Mouse (Mus musculus): ENCODE measurements around the gene Peli2. TPM values are rescaled to one million over a fixed set of nuclear protein-coding genes. Genes with fewer than 3 reads are reported as not detected.

The Peli2 gene
- polyA plus RNA-seq, 1 experiment from 2014 or later = 5.1 TPM

GRCm38 (mm10) chr14:48257759-48258158, 137.1 kb downstream of the Peli2 start:
- Histone ChIP-seq H3K4me1 (ENCODE audit: control insufficient read depth, insufficient read depth, low read length) (no peaks in the 10 kb centered on the region), H3K27me3 (replicated peaks; ENCODE audit: control insufficient read depth, insufficient read depth, low read length) (no peaks in the 10 kb centered on the region), H3K9me3 (replicated peaks; ENCODE audit: control insufficient read depth, low read length) (no peaks in the 10 kb centered on the region), H3K4me2 (ENCODE audit: low read length) (no peak overlapping the region), H3K36me3 (ENCODE audit: control insufficient read depth, insufficient read depth, low read length) (peaks cover 11% of the 10 kb centered on the region; the same call in 1 of the 2 replicates), H3K4me3 (ENCODE audit: low read depth, low read length) (no peak overlapping the region), H3K27ac (ENCODE audit: low read depth, low read length) (no peak overlapping the region), H3K9ac (ENCODE audit: low read length) (no peak overlapping the region)
- WGBS = 67% methylated on average over 7 of the region's 7 CpGs
- DNase-seq (ENCODE audit: low spot score) (peak; percentile 61), ATAC-seq (no peak)

- Histone ChIP-seq H3K9me3 (replicated peaks; ENCODE audit: control insufficient read depth, low read length) (no peaks in the 10 kb centered on the region), H3K36me3 (ENCODE audit: control insufficient read depth, insufficient read depth, low read length) (peaks cover 10% of the 10 kb centered on the region; the same call in 1 of the 2 replicates), H3K27me3 (replicated peaks; ENCODE audit: control insufficient read depth, insufficient read depth, low read length) (no peaks in the 10 kb centered on the region), H3K27ac (ENCODE audit: low read depth, low read length) (no peak overlapping the region), H3K4me1 (ENCODE audit: control insufficient read depth, insufficient read depth, low read length) (no peaks in the 10 kb centered on the region), H3K4me2 (ENCODE audit: low read length) (no peak overlapping the region), H3K4me3 (ENCODE audit: low read depth, low read length) (no peak overlapping the region), H3K9ac (ENCODE audit: low read length) (no peak overlapping the region)
- WGBS = 92% methylated on average over 10 of the region's 10 CpGs
- ATAC-seq = no peak
- no peak for DNase-seq (ENCODE audit: low spot score)
Observed at GRCm38 (mm10) chr14:48258696-48259366, 138.2 kb downstream of the Peli2 start.

- no peaks in the 10 kb centered on the region for H3K36me3 ChIP-seq (ENCODE audit: control insufficient read depth, insufficient read depth, low read length)
- H3K27ac ChIP-seq (ENCODE audit: low read depth, low read length) = no peak overlapping the region
- DNase-seq (ENCODE audit: low spot score) = no peak
- no peaks in the 10 kb centered on the region for H3K9me3 ChIP-seq (replicated peaks; ENCODE audit: control insufficient read depth, low read length)
- no peak overlapping the region for H3K4me3 ChIP-seq (ENCODE audit: low read depth, low read length)
- no peak overlapping the region for H3K4me2 ChIP-seq (ENCODE audit: low read length)
- no peaks in the 10 kb centered on the region for H3K4me1 ChIP-seq (ENCODE audit: control insufficient read depth, insufficient read depth, low read length)
- no peak overlapping the region for H3K9ac ChIP-seq (ENCODE audit: low read length)
- H3K27me3 ChIP-seq (replicated peaks; ENCODE audit: control insufficient read depth, insufficient read depth, low read length) = no peaks in the 10 kb centered on the region
- ATAC-seq = no peak
- 92% methylated on average over 4 of the region's 4 CpGs for WGBS
Observed at GRCm38 (mm10) chr14:48263146-48263545, 142.5 kb downstream of the Peli2 start.

DNA sequence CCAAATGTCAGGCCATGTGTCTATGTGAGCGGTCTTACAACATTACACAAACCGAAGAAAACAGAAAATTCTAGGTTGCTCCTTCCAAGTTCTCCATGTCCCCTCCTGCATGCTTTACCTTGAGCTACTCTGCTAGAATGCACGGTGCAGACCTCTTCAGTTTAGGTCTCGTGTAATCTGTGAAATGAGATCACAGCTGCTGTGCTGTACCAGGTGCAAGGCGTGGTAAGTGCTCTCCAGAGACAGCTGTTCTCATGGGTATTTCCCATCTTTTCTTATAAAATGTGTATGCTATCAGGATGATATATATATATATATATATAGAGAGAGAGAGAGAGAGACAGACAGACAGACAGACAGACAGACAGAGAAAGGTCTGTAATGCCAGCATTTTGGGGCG, 146.1 kb downstream of the Peli2 start:
- no peaks in the 10 kb centered on the region for H3K4me1 ChIP-seq (ENCODE audit: control insufficient read depth, insufficient read depth, low read length)
- WGBS = 94% methylated on average over 6 of the region's 6 CpGs
- no peaks in the 10 kb centered on the region for H3K27me3 ChIP-seq (replicated peaks; ENCODE audit: control insufficient read depth, insufficient read depth, low read length)
- H3K36me3 ChIP-seq (ENCODE audit: control insufficient read depth, insufficient read depth, low read length) = no peaks in the 10 kb centered on the region
- no peak overlapping the region for H3K4me3 ChIP-seq (ENCODE audit: low read depth, low read length)
- no peak overlapping the region for H3K9ac ChIP-seq (ENCODE audit: low read length)
- ATAC-seq = no peak
- H3K27ac ChIP-seq (ENCODE audit: low read depth, low read length) = no peak overlapping the region
- no peak overlapping the region for H3K4me2 ChIP-seq (ENCODE audit: low read length)
- no peaks in the 10 kb centered on the region for H3K9me3 ChIP-seq (replicated peaks; ENCODE audit: control insufficient read depth, low read length)
- DNase-seq (ENCODE audit: low spot score) = no peak

DNA sequence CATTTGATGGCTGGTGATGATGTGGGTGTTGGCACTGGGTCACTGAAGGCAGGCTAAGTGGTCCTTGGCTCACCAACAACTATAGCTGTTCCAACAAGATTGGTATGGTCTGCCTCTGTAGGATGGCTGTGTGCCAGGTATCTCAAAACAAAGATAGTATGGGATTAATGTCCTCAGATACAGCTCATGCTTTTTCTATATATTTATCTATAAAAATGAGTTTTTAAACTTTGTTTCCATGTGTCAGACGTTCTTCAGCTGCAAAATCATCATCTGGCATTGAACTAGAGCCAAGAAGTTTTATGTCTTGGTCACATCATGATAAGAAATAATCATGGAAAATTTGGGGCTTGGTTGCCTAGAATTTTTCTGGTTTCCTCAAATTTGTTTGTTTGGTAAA, 157.7 kb downstream of the Peli2 start:
- whole genome bisulfite sequencing = 74% methylated on average over 1 of the region's 1 CpGs
- H3K9me3 ChIP-seq (replicated peaks; ENCODE audit: control insufficient read depth, low read length) = no peaks in the 10 kb centered on the region
- H3K4me2 ChIP-seq (ENCODE audit: low read length) = no peak overlapping the region
- H3K27ac ChIP-seq (ENCODE audit: low read depth, low read length) = no peak overlapping the region
- H3K4me3 ChIP-seq (ENCODE audit: low read depth, low read length) = no peak overlapping the region
- no peaks in the 10 kb centered on the region for H3K4me1 ChIP-seq (ENCODE audit: control insufficient read depth, insufficient read depth, low read length)
- H3K36me3 ChIP-seq (ENCODE audit: control insufficient read depth, insufficient read depth, low read length) = no peaks in the 10 kb centered on the region
- DNase-seq (ENCODE audit: low spot score) (no peak), ATAC-seq (no peak)
- no peaks in the 10 kb centered on the region for H3K27me3 ChIP-seq (replicated peaks; ENCODE audit: control insufficient read depth, insufficient read depth, low read length)
- no peak overlapping the region for H3K9ac ChIP-seq (ENCODE audit: low read length)

DNA sequence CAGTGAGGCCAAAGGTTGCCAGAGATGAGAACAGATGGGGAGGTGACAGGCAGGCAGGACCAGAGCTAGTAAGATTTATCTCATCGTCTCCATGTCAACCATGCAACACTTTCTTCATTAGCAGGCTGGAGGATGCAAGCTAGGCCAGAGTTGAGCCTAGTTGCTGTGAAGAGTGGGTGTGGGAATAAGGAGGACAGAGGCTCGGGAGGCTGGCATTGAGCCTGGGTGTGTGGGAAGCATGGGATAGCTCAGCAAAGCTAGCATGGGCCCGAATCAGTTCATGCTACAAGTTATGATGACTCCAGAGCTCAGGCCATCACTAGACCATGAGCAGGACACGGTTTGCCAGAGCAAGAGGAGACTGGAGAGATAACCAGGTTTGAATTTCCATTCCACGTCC, 166.3 kb downstream of the Peli2 start:
- no peak overlapping the region for H3K4me2 ChIP-seq (ENCODE audit: low read length)
- H3K27ac ChIP-seq (ENCODE audit: low read depth, low read length) = no peak overlapping the region
- ATAC-seq = no peak
- no peak overlapping the region for H3K9ac ChIP-seq (ENCODE audit: low read length)
- H3K27me3 ChIP-seq (replicated peaks; ENCODE audit: control insufficient read depth, insufficient read depth, low read length) = no peaks in the 10 kb centered on the region
- H3K9me3 ChIP-seq (replicated peaks; ENCODE audit: control insufficient read depth, low read length) = no peaks in the 10 kb centered on the region
- no peaks in the 10 kb centered on the region for H3K4me1 ChIP-seq (ENCODE audit: control insufficient read depth, insufficient read depth, low read length)
- H3K36me3 ChIP-seq (ENCODE audit: control insufficient read depth, insufficient read depth, low read length) = no peaks in the 10 kb centered on the region
- 86% methylated on average over 5 of the region's 5 CpGs for WGBS
- DNase-seq (ENCODE audit: low spot score) = no peak
- H3K4me3 ChIP-seq (ENCODE audit: low read depth, low read length) = no peak overlapping the region

DNA sequence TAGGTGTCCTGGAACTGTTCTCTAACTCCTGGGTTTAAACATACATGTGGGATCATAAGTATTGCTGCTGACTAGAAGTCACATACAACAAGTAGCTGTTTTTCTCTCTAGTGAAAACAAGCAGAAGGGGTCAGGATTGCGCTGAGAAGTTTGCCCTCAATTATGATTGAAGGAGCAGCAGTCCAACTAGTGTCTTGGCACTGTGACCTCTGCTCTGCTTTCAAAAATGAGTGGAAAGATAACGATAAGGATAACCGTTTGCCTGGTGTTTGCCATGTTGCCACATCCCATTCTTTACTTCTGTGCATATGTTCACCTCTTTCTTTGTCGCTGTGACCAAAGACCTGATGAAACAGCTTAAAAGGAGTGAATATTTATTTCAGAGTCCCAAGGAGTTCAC, 167.0 kb downstream of the Peli2 start:
- no peak for ATAC-seq
- Histone ChIP-seq H3K4me2 (ENCODE audit: low read length) (no peak overlapping the region), H3K9me3 (replicated peaks; ENCODE audit: control insufficient read depth, low read length) (no peaks in the 10 kb centered on the region), H3K27me3 (replicated peaks; ENCODE audit: control insufficient read depth, insufficient read depth, low read length) (no peaks in the 10 kb centered on the region), H3K36me3 (ENCODE audit: control insufficient read depth, insufficient read depth, low read length) (no peaks in the 10 kb centered on the region), H3K9ac (ENCODE audit: low read length) (no peak overlapping the region), H3K27ac (ENCODE audit: low read depth, low read length) (no peak overlapping the region), H3K4me3 (ENCODE audit: low read depth, low read length) (no peak overlapping the region), H3K4me1 (ENCODE audit: control insufficient read depth, insufficient read depth, low read length) (no peaks in the 10 kb centered on the region)
- WGBS = 92% methylated on average over 4 of the region's 4 CpGs
- no peak for DNase-seq (ENCODE audit: low spot score)

- DNase-seq (ENCODE audit: low spot score) = no peak
- Histone ChIP-seq H3K9ac (ENCODE audit: low read length) (no peak overlapping the region), H3K4me1 (ENCODE audit: control insufficient read depth, insufficient read depth, low read length) (no peaks in the 10 kb centered on the region), H3K27me3 (replicated peaks; ENCODE audit: control insufficient read depth, insufficient read depth, low read length) (no peaks in the 10 kb centered on the region), H3K36me3 (ENCODE audit: control insufficient read depth, insufficient read depth, low read length) (no peaks in the 10 kb centered on the region), H3K27ac (ENCODE audit: low read depth, low read length) (no peak overlapping the region), H3K9me3 (replicated peaks; ENCODE audit: control insufficient read depth, low read length) (no peaks in the 10 kb centered on the region), H3K4me3 (ENCODE audit: low read depth, low read length) (no peak overlapping the region), H3K4me2 (ENCODE audit: low read length) (no peak overlapping the region)
- whole genome bisulfite sequencing = 71% methylated on average over 2 of the region's 2 CpGs
- ATAC-seq = no peak
Observed at GRCm38 (mm10) chr14:48288600-48288999, 168.0 kb downstream of the Peli2 start.

DNA sequence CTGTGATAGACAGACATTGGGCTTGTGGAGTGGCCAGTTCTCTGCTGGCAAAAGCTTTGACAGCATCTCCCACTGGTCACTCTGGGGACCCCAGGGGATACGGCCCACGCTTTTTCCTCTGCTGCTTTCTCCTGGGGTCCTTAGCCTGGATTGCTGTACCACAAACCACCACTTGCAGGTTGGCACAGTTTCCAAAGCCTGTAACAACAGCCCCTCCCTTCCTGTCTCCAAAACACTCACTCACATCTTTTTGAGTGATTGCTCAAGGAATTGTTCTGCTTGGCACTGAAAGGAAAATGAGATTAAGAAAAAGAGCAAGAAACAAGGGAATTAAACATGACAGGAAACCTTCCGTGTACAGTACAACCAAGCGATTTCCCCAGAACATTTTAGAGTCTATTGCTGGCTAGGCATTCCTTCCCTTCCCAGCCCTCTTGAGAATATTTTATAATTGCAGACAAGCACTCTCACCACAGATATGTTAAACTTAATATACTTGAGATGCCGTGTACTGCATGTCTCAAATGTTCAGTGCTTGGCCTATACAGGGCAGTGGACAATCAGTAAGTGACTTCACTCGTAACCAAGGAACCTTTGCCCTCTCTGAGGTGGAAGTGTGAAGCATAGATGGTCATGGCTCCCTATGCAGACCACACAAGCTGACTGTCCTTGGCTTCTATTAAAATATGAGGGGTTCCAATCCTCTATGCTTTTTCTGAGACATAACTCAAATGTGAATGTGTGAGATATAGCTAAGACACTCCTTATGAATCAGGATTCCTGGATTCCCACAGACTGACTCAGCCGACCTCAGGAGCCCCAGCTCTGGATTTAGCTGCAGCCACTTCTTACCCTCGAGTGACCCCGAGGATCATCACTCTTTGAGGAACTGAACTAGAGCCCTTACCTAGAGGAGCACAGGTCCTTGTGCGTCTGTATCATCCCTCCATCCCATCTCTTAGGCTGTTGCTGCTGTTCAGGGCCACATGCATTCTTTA, 169.3 kb downstream of the Peli2 start:
- DNase-seq (ENCODE audit: low spot score) (no peak), ATAC-seq (no peak)
- Histone ChIP-seq H3K9me3 (replicated peaks; ENCODE audit: control insufficient read depth, low read length) (no peaks in the 10 kb centered on the region), H3K36me3 (ENCODE audit: control insufficient read depth, insufficient read depth, low read length) (no peaks in the 10 kb centered on the region), H3K4me1 (ENCODE audit: control insufficient read depth, insufficient read depth, low read length) (no peaks in the 10 kb centered on the region), H3K4me3 (ENCODE audit: low read depth, low read length) (no peak overlapping the region), H3K27ac (ENCODE audit: low read depth, low read length) (no peak overlapping the region), H3K4me2 (ENCODE audit: low read length) (no peak overlapping the region), H3K27me3 (replicated peaks; ENCODE audit: control insufficient read depth, insufficient read depth, low read length) (no peaks in the 10 kb centered on the region), H3K9ac (ENCODE audit: low read length) (no peak overlapping the region)
- WGBS = 88% methylated on average over 10 of the region's 10 CpGs
